8 mouse cellular contexts compared by ENCODE assay signal in the genomic region with DNA sequence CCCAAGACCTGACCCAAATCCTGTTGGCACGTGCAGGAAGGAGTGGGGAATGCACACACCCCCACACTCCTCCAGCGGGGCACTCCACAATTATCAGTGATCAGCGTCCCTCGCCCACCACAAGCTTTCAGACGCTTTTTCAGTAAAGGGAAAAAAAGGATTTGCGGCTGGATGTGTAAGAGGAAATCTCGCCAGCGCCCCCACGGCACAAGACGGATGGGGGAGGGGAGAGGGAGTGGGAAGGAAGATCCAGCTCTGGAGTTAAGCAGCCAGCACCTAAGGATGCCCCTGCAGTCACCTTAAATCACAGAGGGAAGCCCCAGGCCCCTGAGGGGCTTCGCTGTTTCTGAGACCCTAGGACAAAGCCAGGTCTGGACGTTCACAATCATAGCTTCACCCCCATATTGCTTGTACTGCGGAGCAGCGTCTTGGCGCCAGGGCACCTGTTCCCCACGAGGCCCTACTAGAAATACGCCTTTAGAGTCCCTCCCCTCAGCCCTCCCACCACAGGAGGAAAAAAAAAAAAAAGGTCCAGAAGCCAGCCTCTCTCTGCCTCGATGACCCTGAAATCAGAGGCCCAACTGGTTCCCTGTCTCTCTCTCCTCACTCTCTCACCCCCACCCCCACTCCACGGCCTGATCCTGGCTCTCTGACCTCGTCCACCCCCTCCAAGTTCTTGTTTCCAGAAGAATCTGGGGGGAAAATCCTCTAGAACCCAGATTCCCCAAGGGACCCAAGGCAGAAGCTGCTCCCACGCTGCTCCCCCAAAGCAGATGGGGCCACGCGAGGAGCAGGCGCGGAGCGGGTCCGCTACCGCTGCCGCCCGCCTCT. TPM values are rescaled to one million over a fixed set of nuclear protein-coding genes. Genes with fewer than 3 reads are reported as not detected.
DNase-seq lines count a peak whose midpoint lies in the region; ATAC-seq and TF ChIP-seq lines count a peak whose summit lies in the region.

No protein-coding gene starts in this region.

- 4% methylated on average over 30 of the region's 30 CpGs for WGBS in kidney, embryonic 15.5 days
- WGBS in hindbrain, postnatal 0 days = 3% methylated on average over 30 of the region's 30 CpGs
- WGBS in midbrain, postnatal 0 days = 2% methylated on average over 30 of the region's 30 CpGs

- H3K36me3 ChIP-seq in kidney, embryonic 15.5 days = no peaks in the 10 kb centered on the region
- no peaks in the 10 kb centered on the region for H3K36me3 ChIP-seq in hindbrain, postnatal 0 days (ENCODE audit: insufficient read depth, low read length)
- no peaks in the 10 kb centered on the region for H3K36me3 ChIP-seq in midbrain, postnatal 0 days (ENCODE audit: insufficient read depth, low read length)

- no peak for DNase-seq in kidney, adult 9 months
- peak; percentile 59 for DNase-seq in hindbrain, postnatal 0 days (ENCODE audit: low spot score)
- DNase-seq in midbrain, postnatal 0 days (ENCODE audit: low spot score) = peak; percentile 59
- DNase-seq in embryo, embryonic 10.5 days (ENCODE audit: low spot score) = no peak
- DNase-seq in natural killer cell, adult 2 months (ENCODE audit: low spot score in 2 of 2) = no peak

- no peaks in the 10 kb centered on the region for H3K9me3 ChIP-seq in kidney, embryonic 15.5 days (replicated peaks)
- no peaks in the 10 kb centered on the region for H3K9me3 ChIP-seq in hindbrain, postnatal 0 days (ENCODE audit: low read length)
- no peaks in the 10 kb centered on the region for H3K9me3 ChIP-seq in midbrain, postnatal 0 days (ENCODE audit: low read length)

- no peak for TF ChIP-seq CTCF in cortical plate, adult 2 months (IDR thresholded peaks at IDR 0.05; ENCODE audit: extremely low read depth, insufficient read depth, low read length)
- TF ChIP-seq CTCF in hindbrain, postnatal 0 days (IDR thresholded peaks at IDR 0.05; ENCODE audit: low read depth) = peak; percentile 18; the same call in 1 of the 2 replicates
- TF ChIP-seq CTCF in midbrain, postnatal 0 days (IDR thresholded peaks at IDR 0.05) = peak; percentile 37

- H3K9ac ChIP-seq in kidney, embryonic 15.5 days = peak overlapping the region; percentile 43; the same call in 1 of the 2 replicates
- H3K9ac ChIP-seq in hindbrain, postnatal 0 days (replicated peaks; ENCODE audit: low read length) = peak overlapping the region; percentile 89
- peak overlapping the region; percentile 93 for H3K9ac ChIP-seq in midbrain, postnatal 0 days (replicated peaks; ENCODE audit: low read length, poor library complexity, severe bottlenecking)

- ATAC-seq in kidney, embryonic 15.5 days (replicated peaks; ENCODE audit: low FRiP score) = no peak
- ATAC-seq in hindbrain, postnatal 0 days = no peak
- no peak for ATAC-seq in midbrain, postnatal 0 days (ENCODE audit: low FRiP score)
- no peak for ATAC-seq in CD4-positive, CD25-positive, alpha-beta regulatory T cell, adult 4 months

- no peak overlapping the region for H3K27ac ChIP-seq in kidney, embryonic 15.5 days
- peak overlapping the region; percentile 98 for H3K27ac ChIP-seq in cortical plate, adult 2 months (ENCODE audit: insufficient read depth, low read length)
- H3K27ac ChIP-seq in hindbrain, postnatal 0 days = peak overlapping the region; percentile 94
- peak overlapping the region; percentile 93 for H3K27ac ChIP-seq in midbrain, postnatal 0 days (ENCODE audit: low read depth, low read length)

- H3K4me3 ChIP-seq in kidney, embryonic 15.5 days (replicated peaks) = peak overlapping the region; percentile 61
- peak overlapping the region; percentile 47 for H3K4me3 ChIP-seq in cortical plate, adult 2 months (ENCODE audit: insufficient read depth, low read length)
- peak overlapping the region; percentile 77 for H3K4me3 ChIP-seq in hindbrain, postnatal 0 days (ENCODE audit: low read length)
- H3K4me3 ChIP-seq in midbrain, postnatal 0 days (ENCODE audit: low read depth, low read length) = peak overlapping the region; percentile 90

- H3K4me1 ChIP-seq in kidney, embryonic 15.5 days = peaks cover 25% of the 10 kb centered on the region
- H3K4me1 ChIP-seq in cortical plate, adult 2 months (ENCODE audit: control insufficient read depth, insufficient read depth, low read length) = peaks cover 18% of the 10 kb centered on the region
- peaks cover 12% of the 10 kb centered on the region for H3K4me1 ChIP-seq in hindbrain, postnatal 0 days (ENCODE audit: insufficient read depth, low read length)
- peaks cover 24% of the 10 kb centered on the region; the same call in 1 of the 2 replicates for H3K4me1 ChIP-seq in midbrain, postnatal 0 days (ENCODE audit: insufficient read depth, low read length)

- H3K27me3 ChIP-seq in kidney, embryonic 15.5 days = peaks cover 75% of the 10 kb centered on the region
- peaks cover 14% of the 10 kb centered on the region; the same call in 1 of the 2 replicates for H3K27me3 ChIP-seq in hindbrain, postnatal 0 days (ENCODE audit: insufficient read depth, low read length)
- no peaks in the 10 kb centered on the region for H3K27me3 ChIP-seq in midbrain, postnatal 0 days (ENCODE audit: insufficient read depth, low read length)

- H3K4me2 ChIP-seq in kidney, embryonic 15.5 days = peak overlapping the region; percentile 99
- peak overlapping the region; percentile 64 for H3K4me2 ChIP-seq in hindbrain, postnatal 0 days (ENCODE audit: low read depth, low read length)
- H3K4me2 ChIP-seq in midbrain, postnatal 0 days (ENCODE audit: low read depth, low read length, poor library complexity, severe bottlenecking) = peak overlapping the region; percentile 74

- no peak for TF ChIP-seq POLR2A in cortical plate, adult 2 months (IDR thresholded peaks at IDR 0.05; ENCODE audit: extremely low read depth, insufficient read depth, low read length)

RNA-seq across cellular contexts. Expression of gene Camk2b, which starts 1.7 kb away (rescaled TPM):
- polyA plus RNA-seq in kidney, embryonic 15.5 days (2015; fragmentation: Nextera tagmentation; extraction: Ambion mirVana) = 4.3 and 4.5 TPM in 2 replicates
- 499 and 547 TPM in 2 replicates for polyA plus RNA-seq in cortical plate, adult 2 months (2012; rRNA removed)
- total RNA-seq in hindbrain, postnatal 0 days (2014; rRNA removed) = 188 and 212 TPM in 2 replicates
- 160 and 165 TPM in 2 replicates for polyA plus RNA-seq in hindbrain, postnatal 0 days (2015; fragmentation: Nextera tagmentation; extraction: Ambion mirVana)
- 195 and 225 TPM in 2 replicates for total RNA-seq in midbrain, postnatal 0 days (2014; rRNA removed)
- polyA plus RNA-seq in midbrain, postnatal 0 days (2015; fragmentation: Nextera tagmentation; extraction: Ambion mirVana) = 199 and 208 TPM in 2 replicates
- 10 to 100 TPM in 1 of 2 experiments, 1 to 10 TPM in 1; 4.2 to 19.3 TPM for polyA plus RNA-seq in CD4-positive, CD25-positive, alpha-beta regulatory T cell, adult 4 months (2017; shearing (Covaris generic))

Comparison
In these comparisons a context has a peak if more than half of its experiments do, and no peak if none do; other contexts are left out.
1. H3K9ac ChIP-seq: peak in every context shown above with its lines; median percentile 93 in midbrain, postnatal 0 days; 89 in hindbrain, postnatal 0 days; 43 in kidney, embryonic 15.5 days.
2. DNase-seq: peak in hindbrain, postnatal 0 days (single experiment) and midbrain, postnatal 0 days (single experiment); none in kidney, adult 9 months (single experiment), embryo, embryonic 10.5 days (single experiment) and natural killer cell, adult 2 months (0 of 2).
3. Peak in every context shown above with its lines, with median percentiles within 50 percentile points of each other: H3K4me2 ChIP-seq and H3K4me3 ChIP-seq.